Mouse (Mus musculus): ENCODE results near the gene Prkn.

DNA sequence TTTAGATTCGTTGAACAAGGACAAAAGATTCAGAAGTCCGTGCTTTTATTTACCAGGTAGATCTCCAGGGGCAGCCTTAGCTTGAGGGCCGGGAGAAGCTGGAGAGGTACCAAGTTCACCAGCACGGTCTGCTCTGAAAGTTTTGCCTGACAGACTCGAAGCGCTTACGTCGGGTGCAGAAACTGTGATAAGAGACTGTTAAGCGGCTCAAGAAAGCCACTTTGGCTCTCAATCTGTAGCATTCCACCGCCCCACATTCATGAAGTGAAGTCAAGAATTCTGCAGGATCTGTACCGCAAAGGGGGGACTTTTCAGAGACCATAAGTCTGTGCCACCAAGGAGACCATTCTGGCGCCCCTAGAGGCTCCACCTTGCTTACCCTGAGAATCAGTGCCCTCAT is 1212.5 kb downstream of the Prkn start:
- TF ChIP-seq MYOG (IDR thresholded peaks at IDR 0.05; ENCODE audit: control insufficient read depth, extremely low read depth, insufficient read length) (no peak), USF1 (IDR thresholded peaks at IDR 0.05; ENCODE audit: low read depth) (no peak), MAX (IDR thresholded peaks at IDR 0.05) (no peak), MYOD1 (IDR thresholded peaks at IDR 0.05; ENCODE audit: control insufficient read depth, insufficient read length, low read depth) (no peak), CTCF (IDR thresholded peaks at IDR 0.05; ENCODE audit: control insufficient read depth, insufficient read depth, insufficient read length) (no peak), FOSL1 (IDR thresholded peaks at IDR 0.05; ENCODE audit: insufficient read depth, low read length, poor library complexity, severe bottlenecking) (no peak), CEBPB (IDR thresholded peaks at IDR 0.05; ENCODE audit: low read depth) (no peak)
